Mouse (Mus musculus) effector memory CD4-positive, alpha-beta T cell, adult 7 months (primary cell): Measurements from ENCODE around the gene Aoc2. TPM values are rescaled to one million over a fixed set of nuclear protein-coding genes. Genes with fewer than 3 reads are reported as not detected.

Source experiments
- polyA plus RNA-seq: library from polyadenylated mRNA; unstranded; fragments of 100-300 nt; shearing (Covaris generic); gene quantifications from one replicate; pipeline ENCODE4 v1.2.1, GENCODE M21; 2017

The Aoc2 gene
- 3.3 TPM for polyA plus RNA-seq

GRCm38 (mm10) chr11:101324763-101325162 lies at the start of gene Aoc2:
Gene Aoc2 (plus strand): TSS chr11:101325063.

GRCm38 (mm10) chr11:101278223-101279192 lies 46.4 kb upstream of the Aoc2 start, which contains the start of the genes Cntd1 and Coa3:
Gene Cntd1 (plus strand): TSS chr11:101279012.
Gene Coa3 (minus strand): TSS chr11:101279114.

DNA sequence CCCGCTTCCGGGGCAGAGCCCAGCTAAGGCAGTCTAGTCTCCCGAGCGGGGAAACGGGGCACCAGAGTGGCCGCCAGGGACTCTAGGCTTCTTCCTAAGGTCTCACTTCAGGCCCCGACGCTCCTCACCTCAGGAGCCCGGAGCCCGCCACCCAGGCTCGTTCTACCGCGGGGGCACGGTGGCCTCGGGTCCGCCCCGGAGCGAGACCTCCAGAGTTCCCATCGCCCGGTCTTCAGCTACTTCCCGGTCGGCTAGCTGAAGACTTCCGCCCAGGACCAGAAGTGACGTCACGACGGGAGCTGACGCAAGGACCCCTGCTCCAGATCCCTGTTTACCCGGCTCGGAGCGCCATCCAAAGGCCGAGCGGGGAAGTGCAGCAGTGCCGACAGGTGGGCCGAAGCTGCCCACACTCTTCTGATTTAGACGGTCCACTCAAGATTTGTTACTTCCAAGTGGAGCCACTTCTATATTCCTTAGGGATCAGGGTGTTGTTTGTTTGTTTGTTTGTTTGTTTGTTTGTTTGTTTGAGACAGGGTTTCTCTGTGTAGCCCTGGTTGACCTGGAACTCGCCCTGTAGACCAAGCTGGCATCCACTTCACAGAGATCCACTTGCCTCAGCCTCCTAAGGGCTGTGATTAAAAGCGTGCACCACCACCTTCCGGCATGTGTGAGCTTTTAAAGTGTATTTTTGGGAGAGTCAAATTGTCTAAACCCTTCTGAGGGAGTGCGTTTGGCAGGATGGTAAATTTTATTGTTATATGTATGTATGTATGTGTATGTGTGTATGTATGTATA lies 22.7 kb upstream of the Aoc2 start, which contains the start of gene Becn1:
Gene Becn1 (minus strand): TSS at position 283 of the 795 bp plus-strand sequence.

GRCm38 (mm10) chr11:101315665-101316500 lies 9.0 kb upstream of the Aoc2 start, which contains the start of gene Psme3:
Gene Psme3 (plus strand): TSS chr11:101316213.

DNA sequence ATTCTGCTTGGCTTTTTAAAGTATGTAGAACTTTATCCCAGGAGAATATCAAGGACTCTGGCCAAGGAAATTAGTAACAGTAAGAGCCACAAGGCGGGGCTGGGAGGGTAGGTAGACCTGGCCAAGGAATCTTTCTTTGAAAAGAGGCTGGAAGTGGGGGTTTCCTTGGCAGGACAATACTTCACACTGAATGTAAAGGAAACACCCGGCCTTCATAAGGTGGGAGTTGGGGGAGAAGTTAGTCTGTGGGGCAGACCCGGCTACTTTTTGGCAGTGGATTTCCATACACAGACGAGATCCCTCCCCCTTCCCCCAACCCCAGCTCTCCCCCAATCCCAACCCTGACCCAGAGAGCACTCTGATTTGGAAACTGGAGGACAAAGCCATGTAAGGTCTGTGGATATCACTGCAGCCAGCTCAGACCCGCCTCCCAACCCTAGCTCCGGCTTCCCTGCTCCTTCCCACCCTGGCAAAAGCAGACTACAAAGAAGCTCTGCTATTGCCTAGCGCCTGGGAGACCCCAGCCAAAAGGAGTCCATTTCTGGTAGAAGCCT lies 5.6 kb downstream of the Aoc2 start, which contains the start of gene Aoc3:
Gene Aoc3 (plus strand): TSS at position 235 of the 554 bp plus-strand sequence.

DNA sequence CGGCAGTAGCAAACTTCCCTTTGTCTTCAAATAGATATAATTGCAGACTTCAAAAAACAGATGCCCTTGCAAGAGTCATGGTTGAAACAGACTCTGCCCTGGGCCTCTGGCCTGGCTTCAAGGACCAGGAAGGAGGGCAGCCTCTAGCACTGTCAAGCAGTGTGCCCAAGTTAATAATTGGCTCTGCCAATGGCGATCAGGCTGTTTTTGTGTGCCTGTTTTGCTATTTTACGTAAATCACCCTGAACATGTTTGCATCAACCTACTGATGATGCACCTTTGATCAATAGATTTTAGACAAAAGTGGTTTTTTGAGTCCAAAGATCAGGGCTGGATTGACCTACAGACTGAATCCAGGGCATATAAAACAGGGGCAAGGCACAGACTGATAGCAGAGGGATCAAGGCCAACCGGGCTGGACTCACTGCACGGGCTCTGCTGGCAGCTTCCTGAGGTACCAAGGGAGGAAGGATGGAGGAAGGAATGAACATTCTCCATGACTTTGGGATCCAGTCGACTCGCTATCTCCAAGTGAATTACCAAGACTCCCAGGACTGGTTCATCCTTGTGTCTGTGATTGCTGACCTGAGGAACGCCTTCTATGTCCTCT lies 42.6 kb downstream of the Aoc2 start, which contains the start of gene G6pc:
Gene G6pc (plus strand): TSS at position 236 of the 610 bp plus-strand sequence.

Other genes with a start within 250 kb of the Aoc2 start
- gene Hsd17b1, start 246.7 kb upstream of the Aoc2 start, polyA plus RNA-seq, result 0.38 TPM
- gene Coasy, start 242.5 kb upstream of the Aoc2 start, polyA plus RNA-seq, result 12.0 TPM
- 46.3 TPM for gene Mlx, start 237.8 kb upstream of the Aoc2 start, polyA plus RNA-seq
- gene Psmc3ip, start 229.6 kb upstream of the Aoc2 start, polyA plus RNA-seq, result 2.1 TPM
- gene Retreg3, start 205.2 kb upstream of the Aoc2 start, polyA plus RNA-seq, result 42.1 TPM
- gene Tubg1, start 205.1 kb upstream of the Aoc2 start, polyA plus RNA-seq, result 11.4 TPM
- gene Tubg2, start 169.2 kb upstream of the Aoc2 start, polyA plus RNA-seq, result 0.27 TPM
- gene Cntnap1, start 154.5 kb upstream of the Aoc2 start, polyA plus RNA-seq, result 0.11 TPM
- gene Plekhh3, start 153.7 kb upstream of the Aoc2 start, polyA plus RNA-seq, result not detected
- gene Ccr10, start 149.6 kb upstream of the Aoc2 start, polyA plus RNA-seq, result not detected
- gene Ezh1, start 98.6 kb upstream of the Aoc2 start, polyA plus RNA-seq, result 87.5 TPM
- gene Ramp2, start 79.0 kb upstream of the Aoc2 start, polyA plus RNA-seq, result 2.8 TPM
- gene Vps25, start 71.4 kb upstream of the Aoc2 start, polyA plus RNA-seq, result 87.7 TPM
- gene Wnk4, start 64.5 kb upstream of the Aoc2 start, polyA plus RNA-seq, result 0.30 TPM
- not detected for gene Cntd1, start 46.1 kb upstream of the Aoc2 start, polyA plus RNA-seq
- 48.4 TPM for gene Coa3, start 45.9 kb upstream of the Aoc2 start, polyA plus RNA-seq
- 206 TPM for gene Becn1, start 22.8 kb upstream of the Aoc2 start, polyA plus RNA-seq
- gene Psme3, start 8.8 kb upstream of the Aoc2 start, polyA plus RNA-seq, result 167 TPM
- gene Aoc3, start 5.5 kb downstream of the Aoc2 start, polyA plus RNA-seq, result not detected
- gene G6pc, start 42.5 kb downstream of the Aoc2 start, polyA plus RNA-seq, result not detected
- 26.2 TPM for gene Aarsd1, start 92.6 kb downstream of the Aoc2 start, polyA plus RNA-seq
- gene Gm27029, start 99.7 kb downstream of the Aoc2 start, polyA plus RNA-seq, result 3.5 TPM
- gene Rundc1, start 100.0 kb downstream of the Aoc2 start, polyA plus RNA-seq, result 33.8 TPM
- 4.8 TPM for gene Ptges3l, start 100.3 kb downstream of the Aoc2 start, polyA plus RNA-seq
- gene Rpl27, start 117.2 kb downstream of the Aoc2 start, polyA plus RNA-seq, result 323 TPM
- 127 TPM for gene Ifi35, start 123.3 kb downstream of the Aoc2 start, polyA plus RNA-seq
- 0.27 TPM for gene Rnd2, start 139.9 kb downstream of the Aoc2 start, polyA plus RNA-seq
- 0.62 TPM for gene Vat1, start 141.2 kb downstream of the Aoc2 start, polyA plus RNA-seq
- gene Brca1, start 226.9 kb downstream of the Aoc2 start, polyA plus RNA-seq, result 2.2 TPM
- 136 TPM for gene Nbr1, start 227.1 kb downstream of the Aoc2 start, polyA plus RNA-seq